Mouse (Mus musculus): ENCODE data around the gene Csn1s2b.

DNA sequence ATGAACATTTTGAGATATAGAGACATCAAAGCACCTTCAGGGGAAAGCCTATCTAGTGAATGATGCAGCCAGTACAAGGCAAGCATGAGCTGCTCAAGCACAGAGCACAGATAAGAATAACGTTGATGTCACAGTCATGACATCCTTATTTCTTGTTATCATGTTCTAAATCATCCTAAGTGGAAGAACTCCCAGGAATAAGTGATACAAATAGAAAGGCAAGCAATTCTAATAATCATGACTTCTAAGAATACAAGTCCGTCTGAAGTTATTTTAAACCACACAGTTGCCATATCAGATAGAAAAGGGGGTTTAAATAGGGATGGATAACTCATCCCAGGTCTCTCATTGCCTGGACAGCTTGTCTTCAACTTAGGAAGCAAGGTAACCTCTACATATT, at the start of gene Csn1s2b:
- TF ChIP-seq EP300 (IDR thresholded peaks at IDR 0.05; ENCODE audit: insufficient read depth, low read depth, low read length) (no peak), CTCF (IDR thresholded peaks at IDR 0.05; ENCODE audit: low read depth, low read length) (no peak)
